Mouse (Mus musculus) limb, embryonic 14.5 days (tissue): ENCODE measurements around the gene Csf2ra. TPM values are rescaled to one million over a fixed set of nuclear protein-coding genes. Genes with fewer than 3 reads are reported as not detected.
"Not testable (repeated sequence)": the region's sequence is repeated elsewhere in the genome, so short reads cannot be mapped to it uniquely, and the experiment has no call there.

Source experiments
- ATAC-seq: fragments of 200-750 bp; cut with Nextera tagmentation; 2 replicates; pipeline ENCODE4 v1.8.0; 2017; ENCODE audit warnings: low read depth, moderate number of reproducible peaks, moderate TSS enrichment; ENCODE audit not compliant: low FRiP score
- DNase-seq: peaks from one replicate; pipeline ENCODE4 v3.0.0-alpha.2; 2015; ENCODE audit warnings: low spot score
- H3K27ac ChIP-seq: fragments of 300-500 bp; sonication (generic); replicated peaks from 2 replicates; pipeline ENCODE4 v1.5.1; 2014; ENCODE audit warnings: low read depth, mild to moderate bottlenecking, low read length, moderate library complexity, mixed read lengths
- H3K27me3 ChIP-seq: fragments of 300-500 bp; sonication (generic); 2 replicates; pipeline ENCODE4 v1.6.1; 2014; ENCODE audit warnings: low read length, mixed read lengths; ENCODE audit not compliant: control insufficient read depth, insufficient read depth
- H3K36me3 ChIP-seq: fragments of 300-500 bp; sonication (generic); 2 replicates; pipeline ENCODE4 v1.6.1; 2014; ENCODE audit warnings: mild to moderate bottlenecking, low read length, moderate library complexity, mixed read lengths; ENCODE audit not compliant: control insufficient read depth, insufficient read depth
- H3K4me1 ChIP-seq: fragments of 300-500 bp; sonication (generic); 2 replicates; pipeline ENCODE4 v1.6.1; 2014; ENCODE audit warnings: antibody characterized with exemption, low read length, mixed read lengths; ENCODE audit not compliant: control insufficient read depth, insufficient read depth
- H3K4me2 ChIP-seq: fragments of 300-500 bp; sonication (generic); replicated peaks from 2 replicates; pipeline ENCODE4 v1.6.1; 2014; ENCODE audit warnings: low read depth, mild to moderate bottlenecking, low read length, moderate library complexity; ENCODE audit not compliant: severe bottlenecking
- H3K4me3 ChIP-seq: fragments of 300-500 bp; sonication (generic); replicated peaks from 2 replicates; pipeline ENCODE4 v1.5.1; 2014; ENCODE audit warnings: low read length
- H3K9ac ChIP-seq: fragments of 300-500 bp; sonication (generic); 2 replicates; pipeline ENCODE4 v1.6.1; 2014; ENCODE audit warnings: mild to moderate bottlenecking, low read depth, low read length, moderate library complexity; ENCODE audit not compliant: severe bottlenecking
- H3K9me3 ChIP-seq: fragments of 300-500 bp; sonication (generic); 2 replicates; pipeline ENCODE4 v1.6.1; 2016; ENCODE audit warnings: low read length; ENCODE audit not compliant: control insufficient read depth
- POLR2A ChIP-seq: fragments of 200-500 bp; IDR thresholded peaks from 2 replicates; pipeline ENCODE4 v1.8.0; 2012; ENCODE audit warnings: inconsistent platforms, mild to moderate bottlenecking, moderate library complexity, borderline replicate concordance; ENCODE audit not compliant: insufficient read depth, insufficient read length; ENCODE audit errors: extremely low read depth
- WGBS: fragments of 180-500 bp; shearing (Covaris S2); extraction: QIAGEN DNeasy Blood & Tissue Kit; methylation state at CpG from one replicate; pipeline ENCODE4 v1.1.7; 2014; 5-methylcytosine and 5-hydroxymethylcytosine counted together
- polyA plus RNA-seq, 2 experiments: library from polyadenylated mRNA; depleted of rRNA in 1 of 2; stranded (reverse) in 1 of 2; unstranded in 1 of 2; fragments of >200 nt; fragmentation: Nextera tagmentation in 1 of 2; extraction: Ambion mirVana in 1 of 2; gene quantifications; 2 replicates each; pipeline versions ENCODE4 v1.2.1 to v1.2.3; 2012 to 2014

Gene Csf2ra
- polyA plus RNA-seq (2012; rRNA removed): 181 and 228 TPM in 2 replicates
- 24.1 and 30.1 TPM in 2 replicates for polyA plus RNA-seq (2014; fragmentation: Nextera tagmentation; extraction: Ambion mirVana)

- peak within 1 kb of the TSS; percentile 63 for H3K4me2 ChIP-seq
- no peaks in the 10 kb centered on the region for H3K9me3 ChIP-seq
- TF ChIP-seq POLR2A: no peak
- peak within 1 kb of the TSS; percentile 59 for H3K4me3 ChIP-seq
- ATAC-seq (no peak), DNase-seq (peak; percentile 11)
- 61% methylated on average over 34 of the region's 36 CpGs for WGBS
- no peaks in the 10 kb centered on the region for H3K4me1 ChIP-seq
- peak within 1 kb of the TSS; percentile 49 for H3K9ac ChIP-seq
- H3K27ac ChIP-seq: peak within 1 kb of the TSS; percentile 91; the same call in 1 of the 2 replicates
- no peaks in the 10 kb centered on the region for H3K36me3 ChIP-seq
- H3K27me3 ChIP-seq: no peaks in the 10 kb centered on the region
These were observed at the start of gene Csf2ra for GRCm38 (mm10) chr19:61227941-61228701. Csf2ra (minus strand) TSS chr19:61228429.

GRCm38 (mm10) chr19:61275446-61275845 is 47.2 kb upstream of the Csf2ra start:
- no peak overlapping the region for H3K9ac ChIP-seq
- no peak for TF ChIP-seq POLR2A
- 94% methylated on average over 1 of the region's 1 CpGs for WGBS

DNA sequence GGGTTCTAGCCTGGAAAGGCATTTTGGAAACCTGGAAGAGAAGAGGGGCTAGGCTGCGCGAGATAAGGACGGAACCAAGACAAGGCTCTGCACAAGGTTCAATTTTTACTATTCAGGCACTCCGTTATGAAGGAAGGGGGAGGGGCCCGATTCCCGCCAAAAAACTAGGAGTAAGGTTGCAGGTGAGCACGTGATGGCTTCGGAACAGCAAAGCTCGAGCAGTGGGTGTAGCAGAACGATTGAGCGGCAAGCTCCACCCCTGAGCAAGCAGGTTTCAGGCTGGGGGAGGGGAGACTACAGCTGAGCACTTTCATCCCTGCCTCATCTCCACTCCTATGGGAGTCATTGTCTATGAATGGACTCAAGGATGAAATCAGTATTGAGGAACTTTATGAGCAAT is 40.9 kb upstream of the Csf2ra start:
- WGBS: 24% methylated on average over 11 of the region's 11 CpGs
- not testable (repeated sequence) for H3K27me3 ChIP-seq, H3K27ac ChIP-seq, H3K4me2 ChIP-seq, ATAC-seq, DNase-seq, H3K36me3 ChIP-seq, H3K4me1 ChIP-seq, H3K9ac ChIP-seq, H3K9me3 ChIP-seq, H3K4me3 ChIP-seq

More at GRCm38 (mm10) chr19:61275446-61275845, 47.2 kb upstream of the Csf2ra start:
- H3K27me3 ChIP-seq: no peaks in the 10 kb centered on the region
- no peak overlapping the region for H3K27ac ChIP-seq
- H3K9me3 ChIP-seq: no peaks in the 10 kb centered on the region
- ATAC-seq: no peak
- H3K4me1 ChIP-seq: no peaks in the 10 kb centered on the region
- H3K4me2 ChIP-seq: no peak overlapping the region
- no peak overlapping the region for H3K4me3 ChIP-seq
- no peaks in the 10 kb centered on the region for H3K36me3 ChIP-seq
- no peak for DNase-seq

DNA sequence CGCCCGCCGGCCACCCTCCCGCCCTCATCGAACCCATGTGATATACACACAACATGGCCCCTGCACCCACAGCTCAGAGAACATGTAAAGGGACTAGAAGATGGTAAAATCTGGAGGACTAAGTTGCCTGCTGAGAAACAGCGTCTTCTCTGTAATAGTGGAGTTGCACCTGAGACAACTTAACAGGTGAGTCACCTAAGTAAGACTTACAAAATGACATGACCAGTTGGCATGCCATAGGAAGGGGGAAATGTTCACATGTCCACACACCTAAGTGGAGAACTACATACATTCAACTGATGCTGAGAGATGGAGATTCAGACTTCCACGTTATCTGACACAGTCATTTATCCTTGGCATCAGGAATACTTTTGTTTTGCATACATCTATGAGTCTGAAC is 38.9 kb upstream of the Csf2ra start:
- H3K36me3 ChIP-seq: no peaks in the 10 kb centered on the region
- DNase-seq: no peak
- TF ChIP-seq POLR2A: no peak
- H3K9ac ChIP-seq: no peak overlapping the region
- 20% methylated on average over 7 of the region's 7 CpGs for WGBS
- H3K27ac ChIP-seq: no peak overlapping the region
- H3K4me1 ChIP-seq: no peaks in the 10 kb centered on the region
- no peak overlapping the region for H3K4me2 ChIP-seq
- no peak overlapping the region for H3K4me3 ChIP-seq
- H3K27me3 ChIP-seq: no peaks in the 10 kb centered on the region
- no peak for ATAC-seq
- no peaks in the 10 kb centered on the region for H3K9me3 ChIP-seq

GRCm38 (mm10) chr19:61266651-61267050 is 38.4 kb upstream of the Csf2ra start:
- WGBS: 6% methylated on average over 25 of the region's 26 CpGs
- Histone ChIP-seq H3K4me2 (no peak overlapping the region), H3K4me1 (no peaks in the 10 kb centered on the region), H3K27me3 (no peaks in the 10 kb centered on the region), H3K4me3 (no peak overlapping the region), H3K36me3 (no peaks in the 10 kb centered on the region), H3K27ac (no peak overlapping the region), H3K9ac (no peak overlapping the region), H3K9me3 (no peaks in the 10 kb centered on the region)
- DNase-seq (peak; percentile 6), ATAC-seq (no peak)
- no peak for TF ChIP-seq POLR2A
